Mouse (Mus musculus) embryonic fibroblast, embryonic 13.5 days (primary cell): ENCODE measurements around the gene P2ry13. TPM values are rescaled to one million over a fixed set of nuclear protein-coding genes. Genes with fewer than 3 reads are reported as not detected.
A peak's percentile ranks its signal among the peaks of the same experiment; 100 is the strongest.

Source experiments
- H3K27ac ChIP-seq: 2 replicates; pipeline ENCODE4 v1.5.1; 2012; ENCODE audit warnings: low read length, control low read depth, inconsistent platforms; ENCODE audit not compliant: insufficient read depth
- H3K4me1 ChIP-seq: 2 replicates; pipeline ENCODE4 v1.6.1; 2011; ENCODE audit warnings: low read length; ENCODE audit not compliant: control insufficient read depth, insufficient read depth
- H3K4me3 ChIP-seq: 2 replicates; pipeline ENCODE4 v1.5.1; 2011; ENCODE audit warnings: mild to moderate bottlenecking, control low read depth, low read length; ENCODE audit not compliant: insufficient read depth
- CTCF ChIP-seq: IDR thresholded peaks from 2 replicates; pipeline ENCODE4 v1.5.1; 2011; ENCODE audit warnings: mild to moderate bottlenecking, control low read depth, low read length, moderate library complexity, borderline replicate concordance; ENCODE audit not compliant: insufficient read depth
- POLR2A ChIP-seq: IDR thresholded peaks from 2 replicates; pipeline ENCODE4 v1.6.1; 2011; ENCODE audit warnings: low read depth, mild to moderate bottlenecking, control low read depth, low read length, moderate library complexity
- polyA plus RNA-seq: library from polyadenylated mRNA; stranded (reverse); fragments of >200 nt; gene quantifications from 2 replicates; pipeline ENCODE4 v1.2.4, GENCODE M21; 2011; ENCODE audit warnings: low read depth; ENCODE audit not compliant: missing spikeins, insufficient read length

P2ry13 gene
- polyA plus RNA-seq, 1 experiment: not detected

GRCm38 (mm10) chr3:59197329-59197948 lies 13.2 kb downstream of the P2ry13 start:
- Histone ChIP-seq H3K4me1 (no peaks in the 10 kb centered on the region), H3K4me3 (no peak overlapping the region), H3K27ac (no peak overlapping the region)
- no peak for TF ChIP-seq POLR2A
- TF ChIP-seq CTCF: no peak

- H3K4me1 ChIP-seq: no peaks in the 10 kb centered on the region
- no peak within 1 kb of the TSS for H3K27ac ChIP-seq
- H3K4me3 ChIP-seq: no peak within 1 kb of the TSS
- TF ChIP-seq POLR2A (no peak), CTCF (no peak)
Observed at GRCm38 (mm10) chr3:59194938-59195337, 15.7 kb downstream of the P2ry13 start, which contains the start of gene Gpr87. Gene Gpr87 (minus strand): TSS chr3:59195104.

- Histone ChIP-seq H3K27ac (no peak overlapping the region), H3K4me3 (no peak overlapping the region), H3K4me1 (no peaks in the 10 kb centered on the region)
Observed at GRCm38 (mm10) chr3:59194099-59194498, 16.6 kb downstream of the P2ry13 start.

GRCm38 (mm10) chr3:59191674-59192073 lies 19.0 kb downstream of the P2ry13 start:
- TF ChIP-seq CTCF: no peak
- Histone ChIP-seq H3K4me1 (no peaks in the 10 kb centered on the region), H3K27ac (no peak overlapping the region), H3K4me3 (no peak overlapping the region)

More at GRCm38 (mm10) chr3:59194099-59194498, 16.6 kb downstream of the P2ry13 start:
- TF ChIP-seq CTCF (no peak), POLR2A (no peak)

- Histone ChIP-seq H3K27ac (no peak overlapping the region), H3K4me3 (no peak overlapping the region), H3K4me1 (no peaks in the 10 kb centered on the region)
- TF ChIP-seq POLR2A (no peak), CTCF (no peak)
Observed at GRCm38 (mm10) chr3:59187336-59187735, 23.3 kb downstream of the P2ry13 start.

GRCm38 (mm10) chr3:59185662-59186061 lies 25.0 kb downstream of the P2ry13 start:
- no peak for TF ChIP-seq CTCF
- TF ChIP-seq POLR2A: no peak
- H3K4me3 ChIP-seq: no peak overlapping the region

GRCm38 (mm10) chr3:59182129-59182528 lies 28.6 kb downstream of the P2ry13 start:
- TF ChIP-seq CTCF (no peak), POLR2A (no peak)
- H3K27ac ChIP-seq: no peak overlapping the region
- no peak overlapping the region for H3K4me3 ChIP-seq
- no peaks in the 10 kb centered on the region for H3K4me1 ChIP-seq

More at GRCm38 (mm10) chr3:59185662-59186061, 25.0 kb downstream of the P2ry13 start:
- Histone ChIP-seq H3K4me1 (no peaks in the 10 kb centered on the region), H3K27ac (no peak overlapping the region)

GRCm38 (mm10) chr3:59181134-59181533 lies 29.5 kb downstream of the P2ry13 start:
- H3K4me3 ChIP-seq: no peak overlapping the region
- H3K4me1 ChIP-seq: no peaks in the 10 kb centered on the region
- TF ChIP-seq POLR2A (no peak), CTCF (no peak)
- H3K27ac ChIP-seq: no peak overlapping the region

- Histone ChIP-seq H3K27ac (no peak overlapping the region), H3K4me3 (no peak overlapping the region), H3K4me1 (no peaks in the 10 kb centered on the region)
- no peak for TF ChIP-seq POLR2A
- no peak for TF ChIP-seq CTCF
Observed at GRCm38 (mm10) chr3:59176871-59177270, 33.8 kb downstream of the P2ry13 start.

- TF ChIP-seq POLR2A (no peak), CTCF (peak; percentile 56; the same call in 1 of the 2 replicates)
- Histone ChIP-seq H3K4me1 (no peaks in the 10 kb centered on the region), H3K27ac (no peak overlapping the region), H3K4me3 (no peak overlapping the region)
Observed at GRCm38 (mm10) chr3:59175234-59175633, 35.4 kb downstream of the P2ry13 start.
